Mouse (Mus musculus): ENCODE measurements at regions not wholly inside any gene's neighbourhood (a gene's known extent, or its start where the extent isn't known, plus 50 kb on each side); places are given as distances from the start of the nearest gene placed in this dataset.
A peak's percentile ranks its signal among the peaks of the same experiment; 100 is the strongest.

DNA sequence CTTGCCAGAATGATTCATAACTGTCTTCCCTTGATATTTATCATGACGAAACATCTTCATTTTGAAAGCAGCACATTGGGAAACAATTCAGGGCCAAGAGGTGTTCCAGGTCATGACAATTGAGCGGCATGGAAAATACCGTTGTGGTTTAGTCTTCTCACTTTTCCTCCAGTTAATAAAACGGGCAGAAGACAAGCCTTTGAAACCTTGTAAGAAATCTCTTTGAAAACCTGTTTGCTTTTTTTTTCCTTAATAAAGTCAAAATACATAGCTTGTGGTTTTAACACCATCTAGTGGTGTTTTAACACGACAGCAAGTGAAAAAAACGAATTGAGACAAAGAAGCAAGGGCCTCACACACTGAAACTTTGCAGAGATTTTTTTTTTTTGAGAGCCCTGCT is 1389.0 kb upstream of the Acvr2a start:
- peak; percentile 6 for DNase-seq (ENCODE audit: low read depth, low spot score)

DNA sequence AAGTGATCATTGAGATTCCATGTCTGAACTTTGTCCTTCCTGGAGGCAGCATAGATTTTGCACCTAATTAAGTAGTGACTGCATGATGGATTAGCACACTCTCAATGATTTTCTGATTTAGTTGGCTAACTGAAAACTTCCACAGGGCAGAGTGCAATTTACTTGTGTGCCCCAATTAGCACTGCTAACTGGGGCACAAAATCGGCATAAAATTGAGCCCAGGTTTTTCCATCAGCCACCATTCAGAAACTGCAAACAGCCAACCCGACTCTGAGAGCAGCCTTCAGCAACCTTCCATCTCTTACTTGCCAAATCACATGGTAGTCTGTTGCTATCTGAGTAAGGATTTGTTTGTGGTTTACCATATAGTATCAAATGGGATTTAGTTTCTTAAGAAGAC is 1384.1 kb upstream of the Acvr2a start:
- DNase-seq (ENCODE audit: low read depth, low spot score): peak; percentile 26

DNA sequence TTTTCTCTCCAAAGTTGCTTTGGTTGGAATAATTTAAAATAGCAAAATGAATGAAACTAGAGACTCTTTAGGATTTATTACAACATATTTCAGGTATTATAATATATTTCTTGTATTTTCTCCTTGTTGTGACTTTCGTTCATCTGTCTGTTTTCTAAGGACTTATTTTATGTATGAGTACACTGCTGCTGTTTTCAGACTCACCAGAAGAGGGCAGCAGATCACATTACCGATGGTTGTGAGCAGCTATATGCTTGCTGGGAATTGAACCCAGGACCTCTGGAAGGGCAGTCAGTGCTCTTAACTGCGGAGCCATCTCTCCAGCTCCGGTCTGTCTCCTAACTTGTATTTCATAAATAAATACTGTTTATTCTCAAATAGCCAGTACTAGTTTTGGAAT is 1347.9 kb upstream of the Acvr2a start:
- DNase-seq (ENCODE audit: low read depth, low spot score): no peak

DNA sequence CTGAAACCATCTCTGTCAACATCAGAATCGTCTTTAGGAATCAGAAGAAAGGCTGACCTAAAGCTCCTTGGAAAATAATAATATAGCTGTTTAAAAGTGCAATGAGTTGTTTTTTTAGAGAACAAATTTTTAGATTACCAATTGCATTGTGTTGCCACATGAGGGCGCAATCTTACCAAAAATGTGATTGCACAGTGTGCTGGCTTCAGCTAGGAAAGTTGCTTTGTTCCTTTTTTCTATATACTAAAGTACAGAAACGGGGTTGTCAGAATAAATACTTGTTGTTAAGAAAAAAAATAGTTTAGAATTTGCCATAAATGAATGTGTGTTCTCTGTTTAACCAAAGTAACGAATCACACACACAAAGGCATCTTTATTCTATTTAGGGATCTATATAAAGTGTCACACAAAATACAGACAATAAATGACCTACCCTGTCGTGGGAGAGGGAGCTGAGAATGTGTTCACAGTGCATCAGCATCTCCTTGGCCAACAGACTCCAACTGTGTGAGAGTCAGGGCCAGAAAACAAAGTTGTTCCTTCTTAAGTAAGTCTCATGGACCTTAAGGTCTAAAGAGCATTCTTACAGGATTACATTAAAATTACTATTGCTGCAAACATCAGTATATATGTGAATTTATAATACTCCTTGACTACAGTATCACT is 1321.9 kb upstream of the Acvr2a start:
- DNase-seq (ENCODE audit: low read depth, low spot score): peak; percentile 45
